Mouse (Mus musculus) heart, adult 2 months (tissue): ENCODE data around the gene Mepce. TPM values are rescaled to one million over a fixed set of nuclear protein-coding genes. Genes with fewer than 3 reads are reported as not detected.
A peak's percentile ranks its signal among the peaks of the same experiment; 100 is the strongest.

Experiments
- DNase-seq, 2 experiments: peaks; one replicate each; pipeline ENCODE4 v3.0.0; 2021
- H3K27ac ChIP-seq: fragments of 200-600 bp; 2 replicates; pipeline ENCODE4 v1.8.1; 2022
- H3K27me3 ChIP-seq: fragments of 200-500 bp; 2 replicates; pipeline ENCODE4 v1.6.1; 2012; ENCODE audit warnings: mild to moderate bottlenecking, low read length, inconsistent platforms, mixed read lengths; ENCODE audit not compliant: control insufficient read depth, insufficient read depth
- H3K36me3 ChIP-seq: fragments of 200-500 bp; 2 replicates; pipeline ENCODE4 v1.6.1; 2012; ENCODE audit warnings: low read length, inconsistent platforms; ENCODE audit not compliant: control insufficient read depth, insufficient read depth
- H3K4me1 ChIP-seq: fragments of 200-500 bp; 2 replicates; pipeline ENCODE4 v1.6.1; 2011; ENCODE audit warnings: low read length; ENCODE audit not compliant: control insufficient read depth, insufficient read depth
- H3K4me3 ChIP-seq: fragments of 200-600 bp; 2 replicates; pipeline ENCODE4 v1.8.1; 2022
- H3K79me2 ChIP-seq: fragments of 200-500 bp; replicated peaks from 2 replicates; pipeline ENCODE4 v1.6.1; 2012; ENCODE audit warnings: mild to moderate bottlenecking, inconsistent platforms, low read length, moderate library complexity, mixed read lengths; ENCODE audit not compliant: control insufficient read depth, insufficient read depth
- H3K9ac ChIP-seq: fragments of 200-500 bp; 2 replicates; pipeline ENCODE4 v1.6.1; 2012; ENCODE audit warnings: low read depth, mild to moderate bottlenecking, control low read depth, inconsistent platforms, low read length, mixed read lengths
- CTCF ChIP-seq: fragments of 200-600 bp; IDR thresholded peaks from 2 replicates; pipeline ENCODE4 v1.8.1; 2022; ENCODE audit warnings: antibody characterized with exemption, mild to moderate bottlenecking, moderate library complexity
- EP300 ChIP-seq: fragments of 200-500 bp; IDR thresholded peaks from 2 replicates; pipeline ENCODE4 v1.6.1; 2011; ENCODE audit warnings: low read depth, low read length, control low read depth; ENCODE audit not compliant: insufficient read depth
- POLR2A ChIP-seq: fragments of 200-500 bp; IDR thresholded peaks from 2 replicates; pipeline ENCODE4 v1.6.1; 2011; ENCODE audit warnings: mild to moderate bottlenecking, low read depth, low read length, control low read depth; ENCODE audit not compliant: insufficient read depth
- WGBS: fragments of 180-500 bp; shearing (Covaris S2); methylation state at CpG from one replicate; pipeline ENCODE4 v1.1.7; 2018; 5-methylcytosine and 5-hydroxymethylcytosine counted together
- intact Hi-C: fragments of 180-260 bp; cut with DNase I; formaldehyde crosslinking; loops from one replicate; pipeline ENCODE4 v1.15.1; 2025
- polyA plus RNA-seq: library from polyadenylated mRNA; depleted of rRNA; stranded (reverse); fragments of >200 nt; gene quantifications from 2 replicates; pipeline ENCODE4 v1.2.3, GENCODE M21; 2012
- total RNA-seq, 2 experiments: library from RNA; stranded (reverse); gene quantifications; 2 replicates each; pipeline ENCODE4 v1.2.3; 2021

The Mepce gene
- total and polyA plus RNA-seq, 3 experiments, result 21.3 to 26.0 (median 24.1) TPM

DNA sequence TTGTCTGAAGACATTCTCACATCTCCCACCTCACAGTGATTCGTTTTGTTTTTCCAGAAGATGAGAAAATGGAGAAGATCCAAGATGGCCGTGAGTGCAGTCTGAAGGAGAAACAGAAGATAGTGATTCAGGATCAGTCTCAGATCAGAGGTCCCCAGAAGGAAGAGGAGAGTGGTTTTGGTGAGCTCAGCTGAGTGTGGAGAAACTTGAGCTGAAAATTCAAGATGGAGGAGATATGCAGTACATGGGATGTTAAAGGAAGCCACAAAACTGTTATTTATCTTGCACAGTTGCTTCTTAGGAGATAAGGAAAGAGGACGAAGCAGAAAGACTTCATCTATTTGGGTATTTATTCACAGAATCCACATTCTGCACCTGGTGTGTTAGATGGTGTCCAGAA lies 13.5 kb upstream of the Mepce start:
- no peaks in the 10 kb centered on the region for H3K79me2 ChIP-seq
- H3K9ac ChIP-seq, result no peak overlapping the region
- no peak for TF ChIP-seq CTCF
- H3K27ac ChIP-seq, result no peak overlapping the region
- intact Hi-C loops, result no loop called here
- no peaks in the 10 kb centered on the region; the same call in 1 of the 2 replicates for H3K36me3 ChIP-seq
- no peaks in the 10 kb centered on the region for H3K27me3 ChIP-seq
- no peaks in the 10 kb centered on the region for H3K4me1 ChIP-seq
- no peak for DNase-seq
- H3K4me3 ChIP-seq, result no peak overlapping the region
- 60% methylated on average over 3 of the region's 3 CpGs for WGBS

- Histone ChIP-seq H3K4me3 (no peak overlapping the region), H3K36me3 (no peaks in the 10 kb centered on the region; the same call in 1 of the 2 replicates), H3K27me3 (no peaks in the 10 kb centered on the region), H3K79me2 (no peaks in the 10 kb centered on the region), H3K27ac (no peak overlapping the region), H3K9ac (no peak overlapping the region), H3K4me1 (no peaks in the 10 kb centered on the region)
- intact Hi-C loops, result no loop called here
- WGBS, result 48% methylated on average over 3 of the region's 3 CpGs
- TF ChIP-seq EP300 (no peak), POLR2A (no peak), CTCF (no peak)
- DNase-seq, result no peak
Measured at GRCm38 (mm10) chr5:137796606-137797005, 9.2 kb upstream of the Mepce start.

DNA sequence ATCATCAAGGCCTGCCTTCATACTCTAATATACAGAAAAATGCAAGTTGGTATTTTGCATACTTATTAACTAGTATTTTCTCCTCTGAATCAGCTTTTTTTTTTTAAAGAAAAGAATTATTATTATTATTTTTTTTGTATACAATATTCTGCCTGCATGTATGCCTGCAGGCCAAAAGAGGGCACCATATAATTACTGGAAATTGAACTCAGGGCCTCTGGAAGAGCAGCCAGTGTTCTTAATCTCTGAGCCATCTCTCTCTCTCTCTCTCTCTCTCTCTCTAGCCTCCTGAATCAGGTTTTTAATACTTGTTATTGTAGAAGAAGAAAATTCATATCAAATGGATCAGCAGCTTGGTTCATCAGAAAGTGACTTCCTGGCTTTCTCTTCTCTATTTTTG lies 4.1 kb upstream of the Mepce start:
- H3K27me3 ChIP-seq, result no peaks in the 10 kb centered on the region
- TF ChIP-seq EP300 (no peak), CTCF (peak; percentile 73)

DNA sequence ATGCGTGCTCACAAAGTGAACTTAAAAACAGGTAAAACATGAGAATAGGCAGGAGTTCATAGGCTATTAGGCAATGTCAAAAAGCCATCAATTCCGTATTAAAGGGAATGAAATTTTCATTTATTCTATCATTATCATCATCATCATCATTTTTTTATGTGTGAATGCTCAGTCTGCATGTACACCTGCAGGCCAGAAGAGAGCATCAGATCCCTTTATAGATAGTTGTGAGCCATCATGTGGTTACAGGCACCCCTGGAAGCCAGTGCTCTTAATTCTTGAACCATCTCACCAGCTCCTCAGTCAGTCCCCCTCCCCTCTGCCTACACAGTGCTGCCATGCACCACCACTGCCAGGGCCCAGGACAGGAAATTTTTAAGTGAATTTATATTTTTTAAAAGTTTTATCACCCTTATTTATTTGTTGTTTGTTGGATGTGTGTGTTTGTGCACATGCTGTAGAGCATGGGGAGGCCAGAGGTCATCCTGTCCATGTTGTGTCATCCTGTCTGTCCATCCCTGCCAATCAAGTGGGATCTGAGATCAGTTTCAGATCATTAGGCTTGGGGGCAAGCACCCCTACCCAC lies 1.6 kb upstream of the Mepce start:
- H3K79me2 ChIP-seq, result peaks cover 4% of the 10 kb centered on the region; the same call in 1 of the 2 replicates
- H3K4me1 ChIP-seq, result peaks cover 14% of the 10 kb centered on the region
- intact Hi-C loops, result loop anchor here (5.0 to 10.0 kb wide), 3 partner anchors 284 to 804 kb away; partner anchors contain the start of genes Plod3, Pop7, Zfp113 and Znhit1
- H3K27me3 ChIP-seq, result no peaks in the 10 kb centered on the region
- H3K4me3 ChIP-seq, result no peak overlapping the region
- H3K36me3 ChIP-seq, result peaks cover 5% of the 10 kb centered on the region
- no peak for DNase-seq
- TF ChIP-seq POLR2A, result no peak
- no peak for TF ChIP-seq CTCF
- no peak for TF ChIP-seq EP300
- WGBS, result 98% methylated on average over 2 of the region's 2 CpGs
- H3K27ac ChIP-seq, result no peak overlapping the region
- no peak overlapping the region for H3K9ac ChIP-seq

More for the DNA sequence above, 4.1 kb upstream of the Mepce start:
- Histone ChIP-seq H3K4me3 (no peak overlapping the region), H3K27ac (no peak overlapping the region), H3K79me2 (no peaks in the 10 kb centered on the region), H3K9ac (no peak overlapping the region), H3K4me1 (peaks cover 3% of the 10 kb centered on the region; the same call in 1 of the 2 replicates), H3K36me3 (no peaks in the 10 kb centered on the region)
- intact Hi-C loops, result loop anchor here (2.0 to 5.0 kb wide), 3 partner anchors 85 to 181 kb away; no protein-coding TSS in a partner anchor
- no peak for DNase-seq

GRCm38 (mm10) chr5:137788171-137788570 lies 716 bp upstream of the Mepce start:
- DNase-seq, result peak in 1 of 2 experiments; percentile 23
- 70% methylated on average over 24 of the region's 24 CpGs for WGBS
- no peak overlapping the region for H3K27ac ChIP-seq
- TF ChIP-seq EP300 (no peak), CTCF (no peak), POLR2A (no peak)
- H3K79me2 ChIP-seq, result peaks cover 4% of the 10 kb centered on the region; the same call in 1 of the 2 replicates
- peaks cover 18% of the 10 kb centered on the region for H3K4me1 ChIP-seq
- no peak overlapping the region for H3K9ac ChIP-seq
- peaks cover 11% of the 10 kb centered on the region for H3K36me3 ChIP-seq
- intact Hi-C loops, result loop anchor here (5.0 to 10.0 kb wide), 3 partner anchors 283 to 803 kb away; partner anchors contain the start of genes Plod3, Pop7, Zfp113 and Znhit1
- H3K27me3 ChIP-seq, result no peaks in the 10 kb centered on the region
- peak overlapping the region; percentile 64 for H3K4me3 ChIP-seq

DNA sequence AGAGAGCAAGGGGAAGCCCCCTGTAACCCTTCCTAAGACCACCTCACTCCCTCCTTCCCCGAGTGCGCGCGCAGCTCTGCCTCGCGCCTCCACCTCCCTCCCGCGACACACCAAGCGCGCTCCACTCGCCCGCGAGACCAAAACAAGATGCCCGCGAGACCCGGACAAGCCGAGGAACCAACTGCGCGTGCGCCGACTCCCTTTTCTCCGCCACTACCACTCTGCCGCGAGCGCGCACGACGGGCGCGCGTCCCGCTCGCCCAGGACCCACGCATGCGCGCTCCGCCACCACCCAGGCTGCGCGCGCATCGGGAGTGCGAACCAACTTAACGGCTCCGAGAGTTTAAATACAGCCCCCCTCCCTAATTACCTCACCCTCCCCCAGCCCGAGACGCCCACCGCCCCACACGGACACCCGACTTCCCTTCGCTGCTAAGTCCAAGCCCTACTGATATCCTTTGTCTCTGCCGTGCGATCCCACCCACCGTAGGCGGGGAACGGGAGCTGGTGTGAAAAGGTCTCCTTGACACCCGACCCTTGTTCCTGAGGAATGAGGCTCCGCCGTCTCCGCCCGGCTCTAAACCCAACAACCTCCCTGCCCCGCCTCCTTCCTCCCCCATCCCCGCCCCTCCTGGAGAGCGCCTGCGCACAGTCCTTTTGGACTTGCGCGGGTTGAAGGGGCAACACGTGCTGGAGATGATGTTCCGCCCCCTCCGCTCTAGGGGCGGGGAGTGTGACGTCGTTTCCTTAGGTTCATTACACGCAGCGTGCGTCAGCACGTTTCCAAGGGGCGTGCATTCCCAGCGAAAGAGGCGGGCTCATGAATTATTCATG lies 1.1 kb downstream of the Mepce start:
- Histone ChIP-seq H3K4me1 (peaks cover 19% of the 10 kb centered on the region), H3K79me2 (peaks cover 4% of the 10 kb centered on the region; the same call in 1 of the 2 replicates), H3K27me3 (no peaks in the 10 kb centered on the region), H3K27ac (peak overlapping the region; percentile 97), H3K9ac (peak overlapping the region; percentile 82), H3K36me3 (peaks cover 11% of the 10 kb centered on the region), H3K4me3 (peak overlapping the region; percentile 64)
- DNase-seq, result peak; percentile 98 to 99
- WGBS, result under 1% methylated on average over 79 of the region's 79 CpGs
- TF ChIP-seq CTCF (no peak), POLR2A (peak; percentile 99), EP300 (peak; percentile 75; the same call in 1 of the 2 replicates)
- intact Hi-C loops, result loop anchor here (2.0 to 10.0 kb wide), 4 partner anchors 254 to 802 kb away; partner anchors contain the start of genes Epo, Gnb2, Plod3 and Pop7
